Mouse (Mus musculus) forebrain, embryonic 10.5 days (tissue): ENCODE measurements around the gene Olfr523. TPM values are rescaled to one million over a fixed set of nuclear protein-coding genes. Genes with fewer than 3 reads are reported as not detected.

Experiments used
- DNase-seq: peaks from one replicate; pipeline ENCODE4 v3.0.0-alpha.2; 2017; ENCODE audit warnings: low spot score; ENCODE audit errors: extremely low spot score
- H3K27ac ChIP-seq: fragments of 300-500 bp; sonication (generic); 2 replicates; pipeline ENCODE4 v1.5.1; 2016; ENCODE audit warnings: mild to moderate bottlenecking
- H3K27me3 ChIP-seq: fragments of 300-500 bp; sonication (generic); 2 replicates; pipeline ENCODE4 v1.6.1; 2016; ENCODE audit warnings: mild to moderate bottlenecking; ENCODE audit not compliant: poor library complexity, severe bottlenecking
- H3K36me3 ChIP-seq: fragments of 300-500 bp; sonication (generic); replicated peaks from 2 replicates; pipeline ENCODE4 v1.6.1; 2016; ENCODE audit warnings: mild to moderate bottlenecking, moderate library complexity
- H3K4me1 ChIP-seq: fragments of 300-500 bp; sonication (generic); 2 replicates; pipeline ENCODE4 v1.6.1; 2016
- H3K4me3 ChIP-seq: fragments of 300-500 bp; sonication (generic); 2 replicates; pipeline ENCODE4 v1.5.1; 2016; ENCODE audit warnings: mild to moderate bottlenecking, moderate library complexity
- H3K9me3 ChIP-seq: fragments of 300-500 bp; sonication (generic); 2 replicates; pipeline ENCODE4 v1.6.1; 2016; ENCODE audit warnings: mild to moderate bottlenecking, moderate library complexity
- WGBS: fragments of 180-500 bp; shearing (Covaris S2); methylation state at CpG from one replicate; pipeline ENCODE4 v1.1.7; 2016; 5-methylcytosine and 5-hydroxymethylcytosine counted together
- polyA plus RNA-seq: library from polyadenylated mRNA; unstranded; fragments of >200 nt; fragmentation: Nextera tagmentation; extraction: Ambion mirVana; gene quantifications from 2 replicates; pipeline ENCODE4 v1.2.1, GENCODE M21; 2016

Gene Olfr523
- polyA plus RNA-seq, 1 experiment from 2014 or later = not detected

- Histone ChIP-seq H3K4me1 (no peaks in the 10 kb centered on the region), H3K27me3 (no peaks in the 10 kb centered on the region), H3K36me3 (no peaks in the 10 kb centered on the region), H3K4me3 (no peak overlapping the region), H3K27ac (no peak overlapping the region), H3K9me3 (no peaks in the 10 kb centered on the region)
- WGBS = 66% methylated on average over 18 of the region's 18 CpGs
- DNase-seq = no peak
These were observed 13.9 kb downstream of the Olfr523 start for GRCm38 (mm10) chr7:140186646-140187620.

GRCm38 (mm10) chr7:140187721-140188390 is 14.8 kb downstream of the Olfr523 start:
- no peaks in the 10 kb centered on the region for H3K36me3 ChIP-seq
- H3K27me3 ChIP-seq = no peaks in the 10 kb centered on the region
- DNase-seq = no peak
- 84% methylated on average over 7 of the region's 7 CpGs for WGBS
- H3K9me3 ChIP-seq = no peaks in the 10 kb centered on the region
- H3K27ac ChIP-seq = no peak overlapping the region
- H3K4me1 ChIP-seq = no peaks in the 10 kb centered on the region
- H3K4me3 ChIP-seq = no peak overlapping the region

GRCm38 (mm10) chr7:140188391-140189328 is 15.6 kb downstream of the Olfr523 start:
- DNase-seq = no peak
- WGBS = 68% methylated on average over 4 of the region's 4 CpGs
- Histone ChIP-seq H3K27me3 (no peaks in the 10 kb centered on the region), H3K9me3 (no peaks in the 10 kb centered on the region), H3K4me1 (no peaks in the 10 kb centered on the region), H3K36me3 (no peaks in the 10 kb centered on the region), H3K4me3 (no peak overlapping the region), H3K27ac (no peak overlapping the region)

- H3K4me1 ChIP-seq = no peaks in the 10 kb centered on the region
- no peak overlapping the region for H3K4me3 ChIP-seq
- H3K9me3 ChIP-seq = no peaks in the 10 kb centered on the region
- H3K27ac ChIP-seq = no peak overlapping the region
- DNase-seq = no peak
- 86% methylated on average over 1 of the region's 1 CpGs for WGBS
- no peaks in the 10 kb centered on the region for H3K27me3 ChIP-seq
- H3K36me3 ChIP-seq = no peaks in the 10 kb centered on the region
These were observed 17.4 kb downstream of the Olfr523 start for GRCm38 (mm10) chr7:140190435-140190834.

- no peak overlapping the region for H3K27ac ChIP-seq
- no peak for DNase-seq
- no peak overlapping the region for H3K4me3 ChIP-seq
- H3K9me3 ChIP-seq = no peaks in the 10 kb centered on the region
- WGBS = 61% methylated on average over 2 of the region's 2 CpGs
- H3K36me3 ChIP-seq = no peaks in the 10 kb centered on the region
- no peaks in the 10 kb centered on the region for H3K27me3 ChIP-seq
- H3K4me1 ChIP-seq = no peaks in the 10 kb centered on the region
These were observed 19.4 kb downstream of the Olfr523 start for GRCm38 (mm10) chr7:140192445-140192844.

- 85% methylated on average over 2 of the region's 2 CpGs for WGBS
- no peak for DNase-seq
- no peaks in the 10 kb centered on the region for H3K9me3 ChIP-seq
- H3K4me1 ChIP-seq = no peaks in the 10 kb centered on the region
- no peaks in the 10 kb centered on the region for H3K27me3 ChIP-seq
- no peak overlapping the region for H3K4me3 ChIP-seq
- H3K27ac ChIP-seq = no peak overlapping the region
- H3K36me3 ChIP-seq = no peaks in the 10 kb centered on the region
These were observed 19.8 kb downstream of the Olfr523 start for GRCm38 (mm10) chr7:140192851-140193250.

- 89% methylated on average over 4 of the region's 4 CpGs for WGBS
These were observed 21.0 kb downstream of the Olfr523 start for GRCm38 (mm10) chr7:140194031-140194430.

GRCm38 (mm10) chr7:140196002-140196401 is 23.0 kb downstream of the Olfr523 start:
- Histone ChIP-seq H3K4me3 (no peak overlapping the region), H3K36me3 (no peaks in the 10 kb centered on the region), H3K27ac (no peak overlapping the region), H3K27me3 (no peaks in the 10 kb centered on the region), H3K9me3 (no peaks in the 10 kb centered on the region), H3K4me1 (no peaks in the 10 kb centered on the region)
- no peak for DNase-seq
- WGBS = 87% methylated on average over 8 of the region's 8 CpGs

More at GRCm38 (mm10) chr7:140194031-140194430, 21.0 kb downstream of the Olfr523 start:
- Histone ChIP-seq H3K4me1 (no peaks in the 10 kb centered on the region), H3K4me3 (no peak overlapping the region), H3K27me3 (no peaks in the 10 kb centered on the region), H3K36me3 (no peaks in the 10 kb centered on the region), H3K9me3 (no peaks in the 10 kb centered on the region), H3K27ac (no peak overlapping the region)
- no peak for DNase-seq

GRCm38 (mm10) chr7:140201090-140201489 is 28.1 kb downstream of the Olfr523 start:
- H3K36me3 ChIP-seq = no peaks in the 10 kb centered on the region
- no peaks in the 10 kb centered on the region for H3K4me1 ChIP-seq
- no peaks in the 10 kb centered on the region for H3K9me3 ChIP-seq
- DNase-seq = no peak
- no peaks in the 10 kb centered on the region for H3K27me3 ChIP-seq
- no peak overlapping the region for H3K4me3 ChIP-seq
- 91% methylated on average over 4 of the region's 4 CpGs for WGBS
- H3K27ac ChIP-seq = no peak overlapping the region

GRCm38 (mm10) chr7:140205864-140206263 is 32.8 kb downstream of the Olfr523 start, which contains the start of gene Olfr524:
TSS of gene Olfr524 (minus strand) at chr7:140205964.
- no peaks in the 10 kb centered on the region for H3K27me3 ChIP-seq

GRCm38 (mm10) chr7:140206904-140207303 is 33.9 kb downstream of the Olfr523 start:
- Histone ChIP-seq H3K36me3 (no peaks in the 10 kb centered on the region), H3K9me3 (no peaks in the 10 kb centered on the region), H3K27ac (no peak overlapping the region), H3K4me3 (no peak overlapping the region), H3K4me1 (no peaks in the 10 kb centered on the region), H3K27me3 (no peaks in the 10 kb centered on the region)
- 88% methylated on average over 3 of the region's 3 CpGs for WGBS
- DNase-seq = no peak

More at GRCm38 (mm10) chr7:140205864-140206263, 32.8 kb downstream of the Olfr523 start, which contains the start of gene Olfr524:
- no peaks in the 10 kb centered on the region for H3K4me1 ChIP-seq
- H3K4me3 ChIP-seq = no peak within 1 kb of the TSS
- H3K9me3 ChIP-seq = no peaks in the 10 kb centered on the region
- DNase-seq = no peak
- no peaks in the 10 kb centered on the region for H3K36me3 ChIP-seq
- no peak within 1 kb of the TSS for H3K27ac ChIP-seq

GRCm38 (mm10) chr7:140208153-140208552 is 35.1 kb downstream of the Olfr523 start:
- no peak for DNase-seq
- 80% methylated on average over 8 of the region's 8 CpGs for WGBS
- no peaks in the 10 kb centered on the region for H3K27me3 ChIP-seq
- no peaks in the 10 kb centered on the region for H3K9me3 ChIP-seq
- no peaks in the 10 kb centered on the region for H3K4me1 ChIP-seq
- no peaks in the 10 kb centered on the region for H3K36me3 ChIP-seq
- H3K4me3 ChIP-seq = no peak overlapping the region
- no peak overlapping the region for H3K27ac ChIP-seq
